Mouse (Mus musculus): ENCODE measurements around the gene Mboat2. TPM values are rescaled to one million over a fixed set of nuclear protein-coding genes. Genes with fewer than 3 reads are reported as not detected.

The Mboat2 gene
- total and polyA plus RNA-seq, 3 experiments, result 0.20 to 1.6 (median 0.98) TPM

DNA sequence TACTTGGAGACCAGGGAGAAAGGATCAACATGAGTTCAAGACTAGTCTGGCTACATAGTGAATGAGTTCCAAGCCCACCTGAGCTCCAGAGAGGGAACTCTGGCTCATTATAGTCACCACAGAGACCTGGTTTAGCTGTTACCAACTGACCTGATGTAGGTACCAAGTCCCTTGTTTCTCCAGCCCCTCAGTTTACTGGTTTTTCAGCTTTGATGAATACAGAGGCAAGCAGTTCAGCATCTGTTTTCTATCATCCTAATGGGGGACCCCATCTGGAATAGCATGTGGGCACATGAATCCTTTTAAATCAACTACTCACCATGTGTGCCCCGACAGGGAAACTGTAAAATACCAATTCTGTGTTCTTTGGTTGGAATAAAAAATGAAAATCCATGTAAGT is 82.2 kb downstream of the Mboat2 start:
- TF ChIP-seq CTCF (IDR thresholded peaks at IDR 0.05; ENCODE audit: low read depth, low read length) (no peak), GATA1 (IDR thresholded peaks at IDR 0.05; ENCODE audit: borderline replicate concordance, low read length) (no peak), GATA2 (IDR thresholded peaks at IDR 0.05; ENCODE audit: borderline replicate concordance, low read depth, low read length) (no peak), TAL1 (conservative IDR thresholded peaks at IDR 0.05; ENCODE audit: low read depth, low read length) (no peak), POLR2AphosphoS5 (IDR thresholded peaks at IDR 0.05; ENCODE audit: insufficient replicate concordance, low read depth, low read length) (no peak)
- ATAC-seq (ENCODE audit: extremely low read depth, insufficient number of reproducible peaks, low FRiP score, poor library complexity, severe bottlenecking), result no peak
- peaks cover 39% of the 10 kb centered on the region for H3K36me3 ChIP-seq (replicated peaks)

DNA sequence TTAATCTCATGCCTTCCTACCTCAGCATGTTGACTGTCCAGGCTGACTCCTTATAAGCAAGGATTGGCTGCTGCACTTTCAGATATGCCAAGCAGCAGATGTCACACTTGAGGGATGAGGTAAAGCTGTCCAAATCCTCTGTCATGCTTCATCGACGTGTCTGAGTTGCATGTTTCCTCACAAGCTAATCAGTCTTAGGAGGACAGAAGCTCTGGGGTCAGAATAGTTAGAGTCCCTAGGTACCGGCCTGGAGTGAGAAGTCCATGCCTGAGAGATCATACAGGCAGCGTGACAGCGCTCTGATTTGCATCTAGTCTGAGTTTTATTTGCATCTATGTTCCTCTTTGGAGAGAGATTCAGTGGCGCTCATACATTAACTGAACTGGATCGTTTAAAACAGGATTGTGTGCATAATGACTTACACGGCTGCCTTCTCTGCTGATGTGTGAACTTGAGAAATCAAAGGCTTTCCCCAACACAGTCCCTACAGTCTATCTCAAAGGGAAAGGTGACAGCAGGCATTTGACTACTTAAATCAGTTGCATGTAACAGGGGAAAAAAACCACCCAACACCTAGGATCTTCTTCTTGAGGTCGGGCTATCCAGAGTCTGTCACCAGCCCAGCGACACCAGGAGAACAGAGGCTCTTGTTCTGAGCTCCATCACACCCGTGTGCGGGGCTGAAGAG is 88.0 kb downstream of the Mboat2 start:
- no peaks in the 10 kb centered on the region for H3K27me3 ChIP-seq (ENCODE audit: insufficient read depth, low read length)
- no peak for DNase-seq (ENCODE audit: low spot score)
- no peak for ATAC-seq (ENCODE audit: extremely low read depth, insufficient number of reproducible peaks, low FRiP score, poor library complexity, severe bottlenecking)
- peaks cover 27% of the 10 kb centered on the region for H3K36me3 ChIP-seq (replicated peaks)
- H3K4me1 ChIP-seq (ENCODE audit: insufficient read depth, low read depth, low read length), result peaks cover 24% of the 10 kb centered on the region
- H3K9me3 ChIP-seq (replicated peaks), result no peaks in the 10 kb centered on the region
- H3K4me3 ChIP-seq (ENCODE audit: low read depth, low read length), result no peak overlapping the region
- TF ChIP-seq POLR2AphosphoS5 (IDR thresholded peaks at IDR 0.05; ENCODE audit: insufficient replicate concordance, low read depth, low read length) (no peak), GATA2 (IDR thresholded peaks at IDR 0.05; ENCODE audit: borderline replicate concordance, low read depth, low read length) (no peak), GATA1 (IDR thresholded peaks at IDR 0.05; ENCODE audit: borderline replicate concordance, low read length) (no peak), CTCF (IDR thresholded peaks at IDR 0.05; ENCODE audit: low read depth, low read length) (no peak), TAL1 (conservative IDR thresholded peaks at IDR 0.05; ENCODE audit: low read depth, low read length) (no peak)

More for the DNA sequence above, 82.2 kb downstream of the Mboat2 start:
- Histone ChIP-seq H3K4me3 (ENCODE audit: low read depth, low read length) (no peak overlapping the region), H3K4me1 (ENCODE audit: insufficient read depth, low read depth, low read length) (peaks cover 6% of the 10 kb centered on the region; the same call in 1 of the 2 replicates), H3K9me3 (replicated peaks) (no peaks in the 10 kb centered on the region), H3K27me3 (ENCODE audit: insufficient read depth, low read length) (no peaks in the 10 kb centered on the region)
- DNase-seq (ENCODE audit: low spot score), result no peak

DNA sequence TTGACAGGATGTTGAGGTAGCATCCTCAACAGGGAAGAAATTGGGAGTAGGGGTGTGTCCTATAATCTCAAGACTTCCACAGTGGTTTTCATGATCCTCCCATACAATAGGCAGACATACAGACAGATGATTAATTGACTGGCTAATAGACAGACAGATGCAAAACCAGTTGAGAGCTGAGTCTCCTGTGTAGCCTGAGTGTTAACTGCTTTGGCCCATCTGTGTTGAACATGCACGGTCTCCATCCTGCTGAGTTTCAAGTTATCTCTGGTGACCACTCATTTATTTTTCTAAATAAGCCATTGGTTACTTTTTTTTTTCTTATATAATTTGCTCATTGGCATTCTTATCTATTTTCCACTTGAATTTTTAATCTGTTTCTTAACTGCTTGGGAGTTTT is 90.2 kb downstream of the Mboat2 start:
- DNase-seq (ENCODE audit: low spot score), result no peak
- no peak for TF ChIP-seq GATA2 (IDR thresholded peaks at IDR 0.05; ENCODE audit: borderline replicate concordance, low read depth, low read length)
- TF ChIP-seq POLR2AphosphoS5 (IDR thresholded peaks at IDR 0.05; ENCODE audit: insufficient replicate concordance, low read depth, low read length), result no peak
- no peak for TF ChIP-seq TAL1 (conservative IDR thresholded peaks at IDR 0.05; ENCODE audit: low read depth, low read length)
- TF ChIP-seq CTCF (IDR thresholded peaks at IDR 0.05; ENCODE audit: low read depth, low read length), result no peak
- no peak for TF ChIP-seq GATA1 (IDR thresholded peaks at IDR 0.05; ENCODE audit: borderline replicate concordance, low read length)
- Histone ChIP-seq H3K4me1 (ENCODE audit: insufficient read depth, low read depth, low read length) (peaks cover 43% of the 10 kb centered on the region), H3K4me3 (ENCODE audit: low read depth, low read length) (no peak overlapping the region), H3K36me3 (replicated peaks) (peaks cover 27% of the 10 kb centered on the region), H3K27me3 (ENCODE audit: insufficient read depth, low read length) (no peaks in the 10 kb centered on the region), H3K9me3 (replicated peaks) (no peaks in the 10 kb centered on the region)
- ATAC-seq (ENCODE audit: extremely low read depth, insufficient number of reproducible peaks, low FRiP score, poor library complexity, severe bottlenecking), result no peak

DNA sequence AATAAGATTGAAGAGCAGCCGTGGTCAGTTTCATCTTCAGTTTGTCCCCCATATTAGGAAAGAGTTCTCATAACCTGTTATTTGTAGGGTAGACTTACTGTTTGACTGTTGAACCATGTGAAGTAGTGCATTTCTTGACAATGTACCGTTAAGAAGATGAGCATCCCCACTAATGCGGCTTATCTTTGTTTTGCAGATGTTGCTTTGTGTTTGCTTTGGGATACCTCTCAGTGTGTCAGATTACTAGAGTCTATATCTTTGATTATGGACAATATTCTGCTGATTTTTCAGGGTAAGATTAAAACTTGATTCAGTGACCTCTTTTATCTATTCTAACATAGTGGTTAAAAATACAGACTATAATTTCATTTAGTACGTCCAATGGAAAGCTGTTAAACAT is 93.3 kb downstream of the Mboat2 start:
- DNase-seq (ENCODE audit: low spot score) (peak; percentile 37), ATAC-seq (ENCODE audit: extremely low read depth, insufficient number of reproducible peaks, low FRiP score, poor library complexity, severe bottlenecking) (peak; percentile 74)
- Histone ChIP-seq H3K4me1 (ENCODE audit: insufficient read depth, low read depth, low read length) (peaks cover 53% of the 10 kb centered on the region), H3K9me3 (replicated peaks) (no peaks in the 10 kb centered on the region), H3K36me3 (replicated peaks) (peaks cover 21% of the 10 kb centered on the region), H3K4me3 (ENCODE audit: low read depth, low read length) (no peak overlapping the region), H3K27me3 (ENCODE audit: insufficient read depth, low read length) (0 out of 2 replicates have a peak, but pooled peaks cover 2% of the 10 kb centered on the region)
- peak; percentile 77 for TF ChIP-seq TAL1 (conservative IDR thresholded peaks at IDR 0.05; ENCODE audit: low read depth, low read length)
- TF ChIP-seq CTCF (IDR thresholded peaks at IDR 0.05; ENCODE audit: low read depth, low read length), result no peak

DNA sequence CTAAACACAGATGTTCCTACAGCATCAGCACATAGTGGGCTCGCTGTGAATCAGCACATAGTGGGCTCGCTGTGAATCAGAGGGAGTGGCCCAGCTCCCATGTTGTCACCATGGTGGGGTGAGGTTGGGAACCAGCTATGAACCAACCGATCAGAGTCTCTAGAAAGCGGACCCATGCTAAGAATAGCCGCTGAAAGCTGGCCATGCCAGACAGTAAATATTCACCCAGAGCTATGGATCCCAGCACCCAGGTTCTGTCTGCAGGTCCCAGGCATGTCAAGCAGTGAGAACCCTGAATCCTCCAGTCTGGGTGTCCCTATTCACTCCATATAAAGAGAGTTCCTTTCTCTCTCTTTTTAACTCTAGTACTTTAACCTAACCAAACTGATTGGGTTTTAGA is 94.6 kb downstream of the Mboat2 start:
- no peak for ATAC-seq (ENCODE audit: extremely low read depth, insufficient number of reproducible peaks, low FRiP score, poor library complexity, severe bottlenecking)

DNA sequence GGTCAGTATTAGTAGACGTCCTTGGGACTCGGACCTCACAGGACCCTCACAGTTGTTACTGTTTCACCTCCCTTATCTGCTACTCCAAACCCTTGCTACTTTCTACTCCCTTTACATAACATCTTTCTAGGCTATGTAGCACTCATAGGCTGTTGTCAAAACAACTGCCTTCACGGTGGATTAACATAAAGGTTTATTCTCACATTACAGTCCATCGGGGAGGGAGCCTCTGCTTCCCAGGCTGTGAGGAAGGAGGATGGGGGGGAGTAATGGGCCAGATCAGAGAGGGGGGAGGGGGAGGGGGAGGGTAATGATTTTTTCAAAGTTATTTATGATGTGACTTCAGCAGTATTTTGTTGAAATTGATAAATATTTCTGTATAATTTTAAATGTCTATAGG is 95.0 kb downstream of the Mboat2 start:
- TF ChIP-seq GATA1 (IDR thresholded peaks at IDR 0.05; ENCODE audit: borderline replicate concordance, low read length), result no peak
- TF ChIP-seq GATA2 (IDR thresholded peaks at IDR 0.05; ENCODE audit: borderline replicate concordance, low read depth, low read length), result no peak
- DNase-seq (ENCODE audit: low spot score) (no peak), ATAC-seq (ENCODE audit: extremely low read depth, insufficient number of reproducible peaks, low FRiP score, poor library complexity, severe bottlenecking) (no peak)
- Histone ChIP-seq H3K36me3 (replicated peaks) (peaks cover 20% of the 10 kb centered on the region), H3K4me1 (ENCODE audit: insufficient read depth, low read depth, low read length) (peaks cover 60% of the 10 kb centered on the region), H3K27me3 (ENCODE audit: insufficient read depth, low read length) (0 out of 2 replicates have a peak, but pooled peaks cover 2% of the 10 kb centered on the region), H3K4me3 (ENCODE audit: low read depth, low read length) (no peak overlapping the region), H3K9me3 (replicated peaks) (no peaks in the 10 kb centered on the region)

More for the DNA sequence above, 94.6 kb downstream of the Mboat2 start:
- Histone ChIP-seq H3K36me3 (replicated peaks) (peaks cover 20% of the 10 kb centered on the region), H3K4me3 (ENCODE audit: low read depth, low read length) (no peak overlapping the region), H3K4me1 (ENCODE audit: insufficient read depth, low read depth, low read length) (peaks cover 56% of the 10 kb centered on the region), H3K27me3 (ENCODE audit: insufficient read depth, low read length) (0 out of 2 replicates have a peak, but pooled peaks cover 2% of the 10 kb centered on the region), H3K9me3 (replicated peaks) (no peaks in the 10 kb centered on the region)
- no peak for DNase-seq (ENCODE audit: low spot score)
- TF ChIP-seq TAL1 (conservative IDR thresholded peaks at IDR 0.05; ENCODE audit: low read depth, low read length) (no peak), CTCF (IDR thresholded peaks at IDR 0.05; ENCODE audit: low read depth, low read length) (no peak), POLR2AphosphoS5 (IDR thresholded peaks at IDR 0.05; ENCODE audit: insufficient replicate concordance, low read depth, low read length) (no peak), GATA2 (IDR thresholded peaks at IDR 0.05; ENCODE audit: borderline replicate concordance, low read depth, low read length) (no peak), GATA1 (IDR thresholded peaks at IDR 0.05; ENCODE audit: borderline replicate concordance, low read length) (no peak)
